Mouse (Mus musculus) thymus, postnatal 10 days (tissue): ENCODE measurements around the gene Abat.
A peak's percentile ranks its signal among the peaks of the same experiment; 100 is the strongest.

ENCODE experiments used
- DNase-seq, 2 experiments: peaks; one replicate each; pipeline ENCODE4 v3.0.0; 2021; ENCODE audit warnings: low spot score in 2 of 2

Abat gene

GRCm38 (mm10) chr16:8636867-8637216 is 123.6 kb downstream of the Abat start:
- peak; percentile 28 to 36 for DNase-seq

DNA sequence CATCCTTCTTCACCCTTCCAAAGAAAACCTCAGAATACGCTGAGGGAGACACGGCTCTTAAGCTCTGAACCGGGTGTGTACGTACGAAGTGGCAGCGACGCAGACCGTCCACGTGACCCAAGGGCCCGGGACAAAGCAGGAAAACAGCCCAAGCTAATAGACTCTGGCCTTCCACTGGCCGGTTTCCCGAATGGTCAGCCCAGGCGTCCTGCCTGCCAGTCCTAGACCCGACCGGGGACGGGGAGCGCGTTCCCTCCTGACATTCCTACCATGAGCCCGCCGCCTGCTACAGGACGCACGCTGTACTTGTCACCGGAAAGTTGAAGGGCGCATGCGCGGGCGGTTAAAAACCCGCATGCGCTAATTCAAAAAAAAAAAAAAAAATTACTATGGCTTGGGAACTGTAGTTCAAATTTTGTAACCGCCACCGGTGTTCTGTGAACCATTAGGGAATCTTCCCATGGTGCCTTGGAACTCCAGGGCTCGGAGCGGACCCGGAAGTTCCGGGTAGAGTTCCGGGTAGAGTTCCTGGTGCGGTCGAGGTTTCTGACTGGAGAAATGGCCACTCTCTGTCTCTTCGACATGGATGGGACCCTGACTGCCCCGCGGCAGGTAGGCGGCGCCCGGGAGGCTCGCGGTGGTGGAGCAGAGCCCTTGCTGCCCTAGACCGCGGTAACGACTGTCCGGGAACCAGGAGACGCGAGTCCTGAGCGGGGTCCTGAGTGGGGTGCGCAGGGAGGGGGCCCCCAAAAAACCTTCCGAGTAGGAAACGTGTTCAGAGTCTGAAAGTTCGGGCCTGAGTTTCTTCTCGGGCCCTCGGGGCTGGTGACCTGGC is 124.2 kb downstream of the Abat start, which contains the start of the genes Pmm2 and Tmem186:
Gene Pmm2 (plus strand): TSS at position 458 of the 835 bp plus-strand sequence.
Gene Tmem186 (minus strand): TSS at position 496 of the 835 bp plus-strand sequence.
- peak; percentile 70 to 72 for DNase-seq

GRCm38 (mm10) chr16:8638131-8638530 is 124.9 kb downstream of the Abat start:
- DNase-seq, result no peak

DNA sequence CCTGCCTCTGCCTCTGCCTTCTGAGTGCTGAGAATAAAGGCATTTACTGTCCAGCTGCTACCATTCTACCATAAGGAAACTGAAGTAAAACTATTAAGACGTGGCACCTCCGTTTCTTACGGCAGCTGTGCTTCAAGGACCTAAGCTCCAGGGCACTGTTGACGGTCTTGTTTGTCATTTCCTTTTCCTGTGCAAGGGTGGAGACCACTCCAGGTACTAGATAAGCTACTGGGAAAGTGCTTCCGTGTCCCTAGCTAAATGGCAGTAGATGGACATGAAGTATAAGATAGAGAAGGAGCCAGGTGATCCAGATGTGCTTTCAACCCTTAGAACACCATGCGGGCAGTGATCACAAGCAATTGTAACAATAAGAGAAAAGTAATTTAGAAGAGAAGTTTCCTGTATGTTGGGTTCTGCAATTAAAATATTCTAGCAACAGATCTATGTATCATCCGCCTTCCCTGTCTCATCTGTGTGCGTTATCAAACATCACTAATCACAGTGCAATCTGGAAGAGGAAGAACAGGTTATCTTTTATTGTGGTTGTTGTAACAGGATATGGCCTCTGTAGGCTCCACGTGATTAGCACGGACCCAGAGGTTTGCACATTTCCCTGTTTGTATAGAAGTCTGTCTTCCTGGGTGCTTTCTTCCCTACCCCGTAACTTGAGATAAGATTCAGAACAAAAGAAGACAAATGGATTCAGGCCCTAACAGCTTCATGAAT is 126.4 kb downstream of the Abat start:
- no peak for DNase-seq

- DNase-seq, result peak; percentile 25 to 50
These were observed 130.6 kb downstream of the Abat start for GRCm38 (mm10) chr16:8643855-8644254.

GRCm38 (mm10) chr16:8645546-8645945 is 132.3 kb downstream of the Abat start:
- no peak for DNase-seq

DNA sequence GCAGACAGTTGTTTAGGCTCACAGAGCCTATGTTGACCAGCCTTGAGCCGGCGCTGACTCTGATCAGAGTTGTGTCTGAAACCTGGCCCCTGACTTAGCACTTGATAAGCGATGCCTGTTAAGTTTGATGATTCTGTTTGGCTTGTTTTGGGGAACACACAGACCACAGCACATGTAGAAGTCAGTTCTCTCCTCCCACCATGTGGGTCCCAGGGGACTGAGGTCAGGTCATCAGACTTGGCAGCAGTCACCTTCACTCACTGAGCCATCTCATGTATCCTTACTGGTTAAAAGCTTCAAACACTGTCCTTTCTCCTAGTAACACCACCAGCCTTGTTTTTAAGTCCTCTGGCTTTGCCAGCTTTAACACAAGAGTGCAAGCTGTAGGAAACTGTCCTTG is 136.8 kb downstream of the Abat start:
- no peak for DNase-seq

DNA sequence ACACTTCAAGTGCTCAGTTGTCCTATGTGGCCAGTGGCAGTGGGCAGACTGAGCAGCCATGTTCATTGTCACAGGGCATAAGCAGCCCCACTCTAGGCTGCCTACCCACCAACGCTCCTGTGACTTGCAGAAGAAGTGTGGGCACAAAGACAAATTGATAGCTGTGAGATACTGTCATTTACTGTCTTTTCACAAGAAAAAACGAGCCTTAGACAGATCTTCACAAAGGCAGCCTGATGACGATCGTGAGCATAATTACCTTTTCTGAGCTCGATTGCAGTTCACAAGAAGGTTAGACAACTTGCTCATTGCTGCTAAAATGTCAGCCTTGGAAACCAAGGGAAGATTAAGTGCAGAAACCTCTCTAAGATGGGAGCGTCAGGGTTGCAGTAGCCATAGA is 141.9 kb downstream of the Abat start:
- DNase-seq, result no peak

- no peak for DNase-seq
These were observed 142.4 kb downstream of the Abat start for GRCm38 (mm10) chr16:8655599-8655998.

DNA sequence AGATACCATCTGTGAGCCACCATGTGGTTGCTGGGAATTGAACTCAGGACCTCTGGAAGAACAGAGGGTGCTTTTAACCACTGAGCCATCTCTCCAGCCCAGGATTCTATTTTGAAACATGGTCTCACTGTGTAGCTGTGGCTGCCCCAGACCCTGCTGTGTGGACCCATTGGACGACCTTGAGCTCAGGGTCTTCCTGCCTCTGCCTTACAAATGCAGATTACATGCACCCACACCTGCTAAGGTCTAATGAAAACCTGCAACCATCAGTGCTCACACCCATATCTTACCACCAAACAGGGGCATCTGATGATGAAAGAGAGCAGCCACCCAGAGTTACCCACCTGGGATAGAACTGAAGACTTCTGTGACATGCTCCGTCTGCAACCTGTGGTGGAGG is 143.0 kb downstream of the Abat start:
- DNase-seq, result no peak

DNA sequence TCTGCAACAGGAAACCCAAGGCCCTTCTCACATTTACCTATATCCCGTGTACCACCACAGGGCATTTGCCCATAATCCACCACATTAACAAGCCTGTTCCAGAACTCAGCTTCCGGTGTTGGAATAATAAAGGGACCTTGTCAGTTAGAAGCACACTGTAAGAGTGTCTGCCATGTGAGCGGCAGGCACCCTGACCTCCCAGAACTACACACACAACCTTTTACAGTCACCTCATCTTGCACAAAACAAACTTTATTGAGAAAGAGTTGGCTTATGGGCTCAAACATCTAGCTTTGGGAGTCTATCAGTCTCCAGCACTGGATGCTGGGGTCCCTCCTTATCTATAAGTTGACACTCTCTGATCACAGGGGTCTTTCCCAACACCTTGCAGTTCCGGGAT is 145.1 kb downstream of the Abat start:
- no peak for DNase-seq

DNA sequence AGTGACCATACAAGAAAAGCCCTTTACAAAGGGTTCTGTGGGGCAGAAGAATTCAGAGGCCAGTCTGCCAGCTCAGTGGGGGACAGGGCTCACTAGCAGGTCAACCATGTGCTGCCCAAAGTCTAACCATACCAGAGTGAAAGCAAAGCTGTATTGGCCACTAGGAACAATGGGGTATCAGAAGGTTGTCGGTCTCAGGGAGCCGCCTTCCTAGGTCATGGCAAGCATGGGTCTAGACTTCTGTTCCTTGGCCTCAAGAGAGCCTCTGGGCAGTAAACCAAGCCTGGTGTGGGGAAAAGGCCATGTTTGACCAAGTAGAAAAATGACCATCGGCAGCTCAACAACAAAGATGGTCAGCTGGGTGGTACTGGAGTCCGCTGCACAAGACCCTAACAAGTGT is 145.5 kb downstream of the Abat start:
- no peak for DNase-seq

GRCm38 (mm10) chr16:8663022-8663421 is 149.8 kb downstream of the Abat start:
- no peak for DNase-seq

DNA sequence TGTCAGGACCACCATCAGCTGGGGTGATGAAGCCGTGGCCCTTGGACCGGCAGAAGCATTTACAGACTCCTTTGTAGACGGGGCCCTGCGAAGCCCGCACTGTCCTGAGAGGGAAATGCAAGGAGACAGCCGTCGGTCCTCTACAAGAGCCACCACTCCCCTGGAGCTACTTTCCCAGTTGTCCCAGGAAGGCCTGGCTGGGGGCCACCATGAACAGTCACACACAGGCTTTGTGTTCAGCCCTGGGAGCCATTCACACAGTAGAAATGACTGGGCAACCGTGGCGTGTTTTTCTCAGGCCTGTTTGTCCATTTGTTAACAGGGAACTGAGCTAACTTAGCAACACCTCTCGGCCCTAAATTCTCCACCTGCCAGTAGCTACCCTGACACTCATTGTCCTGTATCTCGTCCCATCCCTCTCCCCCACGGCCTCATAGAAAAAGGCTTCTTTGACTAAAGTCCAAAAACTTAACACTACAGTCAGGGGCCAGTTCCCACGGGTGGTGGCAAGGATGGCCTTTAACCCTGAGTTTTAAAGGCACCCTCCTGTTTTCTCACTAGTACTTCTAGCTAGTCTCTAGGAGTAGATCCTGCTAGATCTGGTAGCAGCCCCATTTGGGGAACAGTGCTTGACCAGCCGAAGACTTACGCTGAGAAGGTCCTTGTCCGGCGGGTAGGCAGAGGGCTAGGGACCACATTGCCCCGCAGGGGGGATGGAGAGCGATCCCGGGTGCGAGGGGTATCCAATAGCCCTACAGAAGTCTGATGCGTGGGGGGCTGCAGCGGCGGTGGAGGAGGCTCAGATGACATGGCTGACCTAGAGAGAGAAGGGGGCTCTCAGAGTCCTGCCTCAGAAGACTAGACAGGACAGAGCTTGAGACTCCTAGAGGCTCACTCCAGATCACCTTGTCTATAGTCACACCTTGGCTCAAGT is 150.6 kb downstream of the Abat start:
- no peak for DNase-seq

DNA sequence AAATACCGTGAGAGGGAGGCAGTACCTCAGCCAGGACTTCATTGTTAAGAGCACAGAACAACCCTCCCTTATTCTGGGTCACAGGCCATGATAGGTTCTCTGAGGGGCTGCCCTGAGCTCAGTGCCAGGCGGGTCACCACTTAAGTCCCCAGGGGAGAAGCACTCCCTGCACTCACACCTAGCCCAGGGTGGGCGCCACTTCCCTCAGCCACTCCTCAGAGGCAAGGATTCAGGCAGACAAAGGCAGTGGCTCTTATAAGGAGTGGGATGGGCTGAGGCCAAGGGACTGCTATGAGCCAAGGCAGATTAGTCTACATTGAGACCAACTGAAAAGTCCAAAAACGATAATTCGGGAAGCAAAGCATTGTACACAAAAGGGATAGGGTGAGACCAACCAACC is 152.1 kb downstream of the Abat start:
- DNase-seq, result no peak

DNA sequence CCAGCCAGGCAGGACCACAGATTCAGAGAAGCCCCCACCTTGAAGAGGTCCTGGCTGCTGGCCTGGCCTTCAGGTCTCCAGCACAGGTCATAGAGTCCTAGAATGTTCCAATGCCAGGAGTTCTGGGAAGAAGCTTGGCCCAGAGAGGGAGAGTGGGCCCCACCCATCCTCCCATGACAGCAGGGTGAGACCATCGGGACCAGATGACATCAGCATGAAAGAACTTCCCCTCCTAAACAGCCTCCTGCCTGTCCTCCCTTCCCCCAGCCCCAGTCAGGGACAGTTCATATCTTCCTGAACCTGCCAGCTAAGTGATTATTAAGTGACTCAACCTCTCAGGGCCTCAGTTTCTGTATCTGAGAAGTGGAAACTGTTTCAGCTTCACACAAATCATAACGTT is 153.2 kb downstream of the Abat start:
- DNase-seq, result no peak

DNA sequence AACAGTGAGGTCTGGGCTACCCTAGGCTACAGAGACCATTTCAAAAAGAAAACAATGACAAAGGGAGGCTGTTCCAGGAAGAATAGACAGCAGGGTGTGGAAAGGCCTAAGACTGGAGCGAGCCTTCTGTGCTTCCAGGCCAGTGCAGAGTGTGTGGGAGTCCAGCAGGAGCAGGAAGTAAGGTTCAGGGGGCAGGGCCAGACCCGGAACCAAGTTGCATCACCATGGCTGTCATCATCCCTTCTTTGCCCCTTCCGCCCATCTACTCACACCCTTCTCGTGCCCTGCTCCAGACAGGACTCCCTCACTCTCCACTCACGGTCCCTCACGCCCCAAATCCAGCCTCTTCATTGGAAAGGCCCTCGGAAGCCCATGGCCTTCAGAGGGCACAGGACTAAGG is 154.0 kb downstream of the Abat start:
- no peak for DNase-seq

DNA sequence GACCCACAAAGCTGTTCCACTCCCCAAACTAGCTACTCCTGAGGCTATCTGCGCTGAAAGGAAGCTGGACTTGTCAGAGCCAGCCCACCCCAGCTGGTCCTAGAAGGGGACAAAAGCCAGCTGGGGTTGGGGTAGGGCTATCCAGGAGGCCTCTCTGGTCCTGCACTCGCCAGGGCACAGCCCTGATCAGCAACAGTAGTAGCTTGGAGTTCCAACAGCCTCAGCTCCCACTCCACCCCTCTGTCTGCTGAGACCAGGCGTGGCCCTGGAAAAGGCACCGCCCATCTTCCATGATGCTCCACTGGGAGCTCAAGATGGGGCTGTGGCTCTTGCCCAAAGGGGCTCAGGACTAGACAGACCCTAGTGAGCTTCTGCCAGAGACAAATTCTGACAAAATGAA is 154.6 kb downstream of the Abat start:
- DNase-seq, result no peak

DNA sequence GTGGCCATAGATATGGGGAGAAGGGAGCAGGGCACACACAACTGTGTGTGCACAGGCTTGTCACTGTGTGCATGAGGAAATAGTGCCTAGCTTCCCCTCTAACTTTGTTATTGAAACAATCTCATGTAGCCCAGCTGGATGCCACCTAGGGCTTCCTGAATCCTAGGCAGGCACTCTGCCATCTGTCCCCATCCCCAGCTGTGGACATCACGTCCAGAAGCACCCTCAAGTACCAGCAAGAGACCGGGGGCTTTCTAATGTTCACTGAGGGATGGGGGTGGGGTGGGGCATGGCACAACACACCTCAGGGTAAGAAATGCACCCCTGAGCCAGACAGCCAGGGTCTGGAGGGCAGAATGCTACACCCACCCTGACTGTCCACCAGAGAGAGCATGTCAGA is 155.2 kb downstream of the Abat start:
- no peak for DNase-seq

- DNase-seq, result no peak
These were observed 156.2 kb downstream of the Abat start for GRCm38 (mm10) chr16:8669432-8669831.

DNA sequence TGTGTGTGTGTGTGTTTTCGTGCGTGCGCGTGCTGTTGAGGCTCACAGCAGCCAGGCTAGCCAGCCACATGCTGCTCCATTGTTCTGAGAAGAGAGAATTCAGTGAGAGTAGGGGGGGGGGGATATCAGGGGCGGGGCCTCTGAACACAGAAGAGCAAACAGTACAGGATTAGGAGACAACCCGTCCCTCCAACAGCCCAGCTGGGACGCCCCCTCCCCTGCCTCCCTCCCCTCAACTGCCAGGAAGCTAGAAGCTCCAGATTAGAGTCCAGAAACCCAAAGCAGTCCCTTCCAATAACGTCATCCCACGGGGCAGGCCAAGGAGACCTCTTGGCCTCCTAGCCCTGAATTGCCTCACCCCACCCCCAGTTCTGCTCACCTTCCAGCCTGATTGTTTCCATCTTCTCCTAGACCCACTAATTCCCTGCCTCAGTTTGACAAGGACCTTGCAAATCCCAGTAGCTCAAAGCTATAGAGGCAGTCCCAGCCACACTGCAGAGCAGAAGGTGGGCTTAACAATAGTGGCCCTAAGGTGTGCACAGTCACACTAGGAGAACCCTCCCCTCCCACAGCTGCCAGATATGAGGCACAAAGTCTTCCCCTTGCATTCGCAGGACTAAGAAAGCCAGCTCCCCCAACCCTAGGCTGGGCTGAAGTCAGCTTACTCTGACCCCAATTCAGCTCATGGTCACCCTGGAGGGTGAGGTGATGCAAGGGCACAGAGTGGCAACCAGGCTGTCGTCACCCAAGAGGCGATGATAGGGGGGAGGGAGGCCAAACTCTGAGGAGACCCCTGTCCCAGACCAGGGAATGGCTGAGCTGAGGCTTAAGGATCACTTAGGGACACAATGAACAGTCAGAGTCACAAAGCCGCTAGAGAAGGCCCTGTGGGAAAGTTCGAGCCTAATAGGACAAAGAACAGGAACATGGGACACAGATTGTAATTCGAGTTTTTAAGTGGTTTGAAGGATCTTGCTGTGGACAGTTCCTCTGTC is 157.1 kb downstream of the Abat start:
- DNase-seq, result no peak
